Mouse (Mus musculus) hindbrain, postnatal 0 days (tissue): Measurements from ENCODE around the gene Bbc3. TPM values are rescaled to one million over a fixed set of nuclear protein-coding genes. Genes with fewer than 3 reads are reported as not detected.

Source experiments
- ATAC-seq: fragments of 200-750 bp; cut with Nextera tagmentation; 2 replicates; pipeline ENCODE4 v1.8.0; 2017; ENCODE audit warnings: mild to moderate bottlenecking, moderate TSS enrichment, moderate library complexity
- DNase-seq: peaks from one replicate; pipeline ENCODE4 v3.0.0-alpha.2; 2015; ENCODE audit warnings: low spot score
- H3K27ac ChIP-seq: fragments of 300-500 bp; sonication (generic); 2 replicates; pipeline ENCODE4 v1.5.1; 2014; ENCODE audit warnings: mild to moderate bottlenecking
- H3K27me3 ChIP-seq: fragments of 300-500 bp; sonication (generic); 2 replicates; pipeline ENCODE4 v1.6.1; 2014; ENCODE audit warnings: low read length, mixed read lengths; ENCODE audit not compliant: insufficient read depth
- H3K36me3 ChIP-seq: fragments of 300-500 bp; sonication (generic); 2 replicates; pipeline ENCODE4 v1.6.1; 2014; ENCODE audit warnings: low read length, mixed read lengths; ENCODE audit not compliant: insufficient read depth
- H3K4me1 ChIP-seq: fragments of 300-500 bp; sonication (generic); 2 replicates; pipeline ENCODE4 v1.6.1; 2014; ENCODE audit warnings: antibody characterized with exemption, low read length, mixed read lengths; ENCODE audit not compliant: insufficient read depth
- H3K4me2 ChIP-seq: fragments of 300-500 bp; sonication (generic); 2 replicates; pipeline ENCODE4 v1.6.1; 2014; ENCODE audit warnings: low read depth, mild to moderate bottlenecking, low read length, moderate library complexity, mixed read lengths
- H3K4me3 ChIP-seq: fragments of 300-500 bp; sonication (generic); 2 replicates; pipeline ENCODE4 v1.5.1; 2014; ENCODE audit warnings: low read length
- H3K9ac ChIP-seq: fragments of 300-500 bp; sonication (generic); replicated peaks from 2 replicates; pipeline ENCODE4 v1.6.1; 2014; ENCODE audit warnings: mild to moderate bottlenecking, low read length, moderate library complexity, mixed read lengths
- H3K9me3 ChIP-seq: fragments of 300-500 bp; sonication (generic); 2 replicates; pipeline ENCODE4 v1.6.1; 2016; ENCODE audit warnings: low read length, mixed read lengths
- CTCF ChIP-seq: IDR thresholded peaks from 2 replicates; pipeline ENCODE4 v1.5.1; 2016; ENCODE audit warnings: antibody characterized with exemption, control low read depth, low read depth
- WGBS: fragments of 180-500 bp; shearing (Covaris S2); extraction: QIAGEN DNeasy Blood & Tissue Kit; methylation state at CpG from one replicate; pipeline ENCODE4 v1.1.7; 2014; 5-methylcytosine and 5-hydroxymethylcytosine counted together
- polyA plus RNA-seq: library from polyadenylated mRNA; unstranded; fragments of >200 nt; fragmentation: Nextera tagmentation; extraction: Ambion mirVana; gene quantifications from 2 replicates; pipeline ENCODE4 v1.2.1, GENCODE M21; 2015
- total RNA-seq: library from RNA; depleted of rRNA; stranded (reverse); fragments of >200 nt; gene quantifications from 2 replicates; pipeline ENCODE4 v1.2.3, GENCODE M21; 2014

The Bbc3 gene
- total and polyA plus RNA-seq, 2 experiments from 2014 or later, result 32.2 to 51.0 TPM

DNA sequence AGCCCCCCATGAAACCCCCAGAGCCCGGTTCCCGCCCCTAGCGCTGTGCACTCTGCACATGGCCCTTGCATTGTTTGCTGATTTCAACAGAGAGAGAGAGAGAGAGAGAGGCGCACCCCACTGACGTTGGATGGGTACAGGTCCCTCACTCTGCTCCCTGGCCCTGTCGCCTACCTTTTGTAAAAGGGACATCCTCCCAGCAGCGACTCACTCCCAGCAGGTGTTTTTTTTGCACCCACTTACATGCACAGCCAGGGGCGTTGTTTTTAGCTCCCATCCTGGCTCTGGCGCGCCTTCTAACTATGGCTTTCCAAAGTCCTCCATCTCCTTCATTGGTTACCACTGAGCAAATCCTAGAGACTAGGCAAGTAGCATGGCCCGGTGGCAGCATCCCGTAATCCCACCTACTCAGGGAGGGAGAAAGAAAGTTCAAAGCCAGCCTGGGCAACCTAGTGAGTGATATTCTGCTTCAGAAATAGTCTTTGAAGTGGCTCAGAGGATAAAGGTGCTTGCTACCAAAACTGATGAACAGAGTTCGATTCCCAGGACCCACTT lies 6.1 kb downstream of the Bbc3 start:
- ATAC-seq, result no peak
- no peak for TF ChIP-seq CTCF
- H3K4me2 ChIP-seq, result peak overlapping the region; percentile 92
- H3K4me3 ChIP-seq, result peak overlapping the region; percentile 60
- H3K9ac ChIP-seq, result peak overlapping the region; percentile 77
- H3K4me1 ChIP-seq, result peaks cover 13% of the 10 kb centered on the region
- no peak for DNase-seq
- no peaks in the 10 kb centered on the region for H3K27me3 ChIP-seq
- H3K36me3 ChIP-seq, result no peaks in the 10 kb centered on the region
- H3K27ac ChIP-seq, result peak overlapping the region; percentile 92
- no peaks in the 10 kb centered on the region for H3K9me3 ChIP-seq
- 12% methylated on average over 12 of the region's 13 CpGs for WGBS

DNA sequence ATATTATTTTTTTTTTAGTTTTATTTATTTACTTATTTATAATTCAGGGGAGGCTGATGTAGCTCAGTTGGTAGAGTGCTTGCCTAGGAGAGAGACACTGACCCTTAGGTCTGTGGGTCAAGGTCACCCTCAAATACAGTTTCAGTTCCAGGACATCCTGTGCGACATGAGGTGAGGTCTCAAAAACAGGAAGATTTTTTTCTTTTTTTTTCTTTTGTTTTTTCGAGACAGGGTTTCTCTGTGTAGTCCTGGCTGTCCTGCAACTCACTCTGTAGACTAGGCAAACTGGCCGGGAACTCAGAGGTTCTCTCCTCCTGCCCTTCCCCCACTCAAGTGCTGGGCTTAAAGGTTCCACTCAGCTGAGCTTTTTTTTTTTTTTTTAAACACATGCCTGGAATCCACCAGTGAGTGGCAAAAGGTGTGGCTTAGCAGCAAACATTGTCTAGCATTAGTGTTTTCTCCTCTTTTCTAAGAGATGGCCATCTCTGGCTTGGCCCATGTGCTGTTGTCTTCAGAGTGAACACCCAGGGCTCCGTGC lies 7.1 kb downstream of the Bbc3 start:
- Histone ChIP-seq H3K4me3 (no peak overlapping the region), H3K27me3 (no peaks in the 10 kb centered on the region), H3K9ac (no peak overlapping the region), H3K4me2 (no peak overlapping the region), H3K4me1 (peaks cover 13% of the 10 kb centered on the region), H3K36me3 (no peaks in the 10 kb centered on the region), H3K9me3 (no peaks in the 10 kb centered on the region), H3K27ac (no peak overlapping the region)
- WGBS, result 69% methylated on average over 4 of the region's 4 CpGs
- no peak for DNase-seq
- TF ChIP-seq CTCF, result no peak
- ATAC-seq, result no peak

DNA sequence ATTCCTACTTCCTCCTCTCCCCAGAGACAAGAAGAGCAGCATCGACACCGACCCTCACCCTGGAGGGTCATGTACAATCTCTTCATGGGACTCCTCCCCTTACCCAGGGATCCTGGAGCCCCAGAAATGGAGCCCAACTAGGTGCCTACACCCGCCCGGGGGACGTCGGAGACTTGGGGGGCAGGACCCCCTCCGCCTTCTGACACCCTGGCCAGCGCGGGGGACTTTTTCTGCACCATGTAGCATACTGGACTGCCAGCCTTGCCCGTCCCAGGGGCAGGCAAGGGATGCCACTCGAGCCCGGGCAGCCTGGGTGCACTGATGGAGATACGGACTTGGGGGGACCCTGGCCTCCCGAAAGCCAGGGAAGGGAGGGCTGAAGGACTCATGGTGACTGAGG lies 8.9 kb downstream of the Bbc3 start:
- Histone ChIP-seq H3K27me3 (no peaks in the 10 kb centered on the region), H3K4me2 (no peak overlapping the region), H3K27ac (no peak overlapping the region), H3K4me1 (peaks cover 13% of the 10 kb centered on the region), H3K9ac (no peak overlapping the region), H3K4me3 (no peak overlapping the region), H3K36me3 (no peaks in the 10 kb centered on the region), H3K9me3 (no peaks in the 10 kb centered on the region)
- no peak for DNase-seq
- TF ChIP-seq CTCF, result no peak
- WGBS, result 86% methylated on average over 14 of the region's 14 CpGs
- no peak for ATAC-seq

GRCm38 (mm10) chr7:16319216-16319615 lies 11.0 kb downstream of the Bbc3 start:
- H3K36me3 ChIP-seq, result no peaks in the 10 kb centered on the region
- DNase-seq, result no peak
- no peaks in the 10 kb centered on the region for H3K9me3 ChIP-seq
- H3K27ac ChIP-seq, result no peak overlapping the region
- no peak overlapping the region for H3K4me3 ChIP-seq
- no peaks in the 10 kb centered on the region for H3K4me1 ChIP-seq
- ATAC-seq, result no peak
- H3K9ac ChIP-seq, result no peak overlapping the region
- WGBS, result 95% methylated on average over 4 of the region's 4 CpGs
- no peak for TF ChIP-seq CTCF
- H3K4me2 ChIP-seq, result no peak overlapping the region
- H3K27me3 ChIP-seq, result no peaks in the 10 kb centered on the region

- no peak for TF ChIP-seq CTCF
- no peak overlapping the region for H3K9ac ChIP-seq
- no peak for DNase-seq
- H3K27me3 ChIP-seq, result no peaks in the 10 kb centered on the region
- H3K4me2 ChIP-seq, result no peak overlapping the region
- no peak for ATAC-seq
- 91% methylated on average over 6 of the region's 6 CpGs for whole genome bisulfite sequencing
- H3K4me3 ChIP-seq, result no peak overlapping the region
- H3K4me1 ChIP-seq, result no peaks in the 10 kb centered on the region
- H3K27ac ChIP-seq, result no peak overlapping the region
- no peaks in the 10 kb centered on the region for H3K36me3 ChIP-seq
- no peaks in the 10 kb centered on the region for H3K9me3 ChIP-seq
These were observed 12.3 kb downstream of the Bbc3 start for GRCm38 (mm10) chr7:16320479-16320878.

- no peak overlapping the region for H3K4me2 ChIP-seq
- H3K9ac ChIP-seq, result no peak overlapping the region
- no peaks in the 10 kb centered on the region for H3K4me1 ChIP-seq
- no peak for TF ChIP-seq CTCF
- WGBS, result 88% methylated on average over 7 of the region's 7 CpGs
- no peak overlapping the region for H3K27ac ChIP-seq
- no peaks in the 10 kb centered on the region for H3K27me3 ChIP-seq
- DNase-seq, result no peak
- ATAC-seq, result no peak
- no peak overlapping the region for H3K4me3 ChIP-seq
- no peaks in the 10 kb centered on the region for H3K9me3 ChIP-seq
- H3K36me3 ChIP-seq, result peaks cover 16% of the 10 kb centered on the region; the same call in 1 of the 2 replicates
These were observed 16.5 kb downstream of the Bbc3 start for GRCm38 (mm10) chr7:16324661-16325060.

- DNase-seq (peak; percentile 85), ATAC-seq (peak; percentile 75)
- Histone ChIP-seq H3K4me2 (no peak overlapping the region), H3K27ac (peak overlapping the region; percentile 36; the same call in 1 of the 2 replicates), H3K4me3 (no peak overlapping the region), H3K4me1 (no peaks in the 10 kb centered on the region), H3K36me3 (peaks cover 24% of the 10 kb centered on the region), H3K27me3 (no peaks in the 10 kb centered on the region), H3K9ac (no peak overlapping the region), H3K9me3 (no peaks in the 10 kb centered on the region)
- 30% methylated on average over 8 of the region's 8 CpGs for WGBS
- peak; percentile 87 for TF ChIP-seq CTCF
These were observed 17.9 kb downstream of the Bbc3 start for GRCm38 (mm10) chr7:16325920-16326606.
